Mouse (Mus musculus) layer of hippocampus, adult 6 months (tissue): Measurements from ENCODE around the gene Vsig8. TPM values are rescaled to one million over a fixed set of nuclear protein-coding genes. Genes with fewer than 3 reads are reported as not detected.

Experiments used
- long read RNA-seq, 2 experiments: library from polyadenylated mRNA; unstranded; transcript quantifications; one replicate each; pipeline ENCODE4 v2.0.0; 2019 to 2020
- polyA plus RNA-seq: library from polyadenylated mRNA; unstranded; fragments of <200 nt; fragmentation: Nextera tagmentation; gene quantifications from 2 replicates; pipeline ENCODE4 v1.2.3, GENCODE M21; 2021

The Vsig8 gene
- 0.51 and 0.68 TPM in 2 replicates for polyA plus RNA-seq
- long read RNA-seq, experiment 1 = 0 reads
- long read RNA-seq, experiment 2 = 0 reads

GRCm38 (mm10) chr1:172555638-172556037, at the start of gene Vsig8:
TSS of gene Vsig8 (plus strand) at chr1:172555938.

GRCm38 (mm10) chr1:172520576-172521440, 34.9 kb upstream of the Vsig8 start, which contains the start of gene Cfap45:
TSS of gene Cfap45 (plus strand) at chr1:172520801.

GRCm38 (mm10) chr1:172590385-172590784, 34.6 kb downstream of the Vsig8 start, which contains the start of gene Slamf8:
TSS of gene Slamf8 (minus strand) at chr1:172590568.

GRCm38 (mm10) chr1:172602326-172602725, 46.6 kb downstream of the Vsig8 start, which contains the start of gene Fcrl6:
TSS of gene Fcrl6 (minus strand) at chr1:172602551.

Other genes starting within 250 kb of the Vsig8 start
- gene Kcnj9, start 226.6 kb upstream of the Vsig8 start, polyA plus RNA-seq = 11.6 and 12.5 TPM in 2 replicates
- gene Kcnj10, start 214.7 kb upstream of the Vsig8 start, polyA plus RNA-seq = 19.2 and 29.3 TPM in 2 replicates
- gene Pigm, start 179.4 kb upstream of the Vsig8 start, polyA plus RNA-seq = 2.8 TPM in 2 replicates
- 1.6 and 2.0 TPM in 2 replicates for gene Slamf9, start 80.6 kb upstream of the Vsig8 start, polyA plus RNA-seq
- gene Igsf9, start 74.2 kb upstream of the Vsig8 start, polyA plus RNA-seq = 0.35 and 0.67 TPM in 2 replicates
- gene Tagln2, start 55.9 kb upstream of the Vsig8 start, polyA plus RNA-seq = 13.4 and 13.8 TPM in 2 replicates
- gene Cfap45, start 35.1 kb upstream of the Vsig8 start, polyA plus RNA-seq = 4.5 and 6.9 TPM in 2 replicates
- gene Slamf8, start 34.6 kb downstream of the Vsig8 start, polyA plus RNA-seq = 0.38 and 0.55 TPM in 2 replicates
- 0.09 TPM in 1 of 2 replicates, not detected in the other for gene Fcrl6, start 46.6 kb downstream of the Vsig8 start, polyA plus RNA-seq
- 13.2 and 14.1 TPM in 2 replicates for gene Dusp23, start 77.0 kb downstream of the Vsig8 start, polyA plus RNA-seq
- gene Crp, start 142.1 kb downstream of the Vsig8 start, polyA plus RNA-seq = not detected in 2 replicates